Mouse (Mus musculus): Measurements from ENCODE around the gene Mgat5. TPM values are rescaled to one million over a fixed set of nuclear protein-coding genes. Genes with fewer than 3 reads are reported as not detected.

Gene Mgat5
- polyA plus RNA-seq, 1 experiment from 2014 or later, result 13.8 TPM

- no peaks in the 10 kb centered on the region for H3K36me3 ChIP-seq
- no peaks in the 10 kb centered on the region for H3K27me3 ChIP-seq
- no peak overlapping the region for H3K27ac ChIP-seq
- H3K9ac ChIP-seq (replicated peaks), result no peak overlapping the region
- H3K4me2 ChIP-seq (replicated peaks), result no peak overlapping the region
- no peak overlapping the region for H3K4me3 ChIP-seq (replicated peaks)
- no peaks in the 10 kb centered on the region for H3K4me1 ChIP-seq (replicated peaks)
- ATAC-seq, result no peak
- 91% methylated on average over 1 of the region's 1 CpGs for WGBS
- H3K9me3 ChIP-seq, result no peaks in the 10 kb centered on the region
Observed at GRCm38 (mm10) chr1:127299774-127300173, 95.0 kb downstream of the Mgat5 start.

DNA sequence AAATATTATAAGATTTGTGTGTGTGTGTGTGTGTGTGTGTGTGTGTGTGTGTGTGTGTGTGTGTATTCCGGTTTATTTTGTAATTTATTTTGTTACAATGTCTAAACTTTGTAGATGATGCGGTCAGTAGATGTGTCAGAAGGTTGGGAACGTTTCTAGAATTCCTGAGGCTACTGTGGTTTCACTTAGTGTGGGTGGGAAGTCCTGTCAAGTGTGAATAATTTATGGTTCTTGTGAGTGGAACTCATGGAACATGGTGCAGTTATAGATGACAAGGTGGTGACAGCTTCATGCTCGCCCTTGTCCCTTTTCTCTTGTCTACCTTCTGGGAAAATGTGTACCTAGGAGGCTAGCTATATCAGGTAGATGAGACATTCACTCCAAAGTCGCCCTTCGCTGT, 96.2 kb downstream of the Mgat5 start:
- H3K4me3 ChIP-seq (replicated peaks), result no peak overlapping the region
- H3K36me3 ChIP-seq, result no peaks in the 10 kb centered on the region
- ATAC-seq, result no peak
- H3K27ac ChIP-seq, result no peak overlapping the region
- H3K4me2 ChIP-seq (replicated peaks), result no peak overlapping the region
- WGBS, result 91% methylated on average over 6 of the region's 6 CpGs
- H3K9me3 ChIP-seq, result no peaks in the 10 kb centered on the region
- H3K27me3 ChIP-seq, result no peaks in the 10 kb centered on the region
- no peaks in the 10 kb centered on the region for H3K4me1 ChIP-seq (replicated peaks)
- H3K9ac ChIP-seq (replicated peaks), result no peak overlapping the region

- Histone ChIP-seq H3K27me3 (no peaks in the 10 kb centered on the region), H3K9me3 (no peaks in the 10 kb centered on the region), H3K36me3 (peaks cover 6% of the 10 kb centered on the region; the same call in 1 of the 2 replicates), H3K4me3 (replicated peaks) (no peak overlapping the region), H3K4me1 (replicated peaks) (no peaks in the 10 kb centered on the region), H3K9ac (replicated peaks) (no peak overlapping the region), H3K27ac (no peak overlapping the region), H3K4me2 (replicated peaks) (no peak overlapping the region)
- 97% methylated on average over 2 of the region's 2 CpGs for WGBS
- no peak for ATAC-seq
Observed at GRCm38 (mm10) chr1:127302620-127303019, 97.8 kb downstream of the Mgat5 start.

DNA sequence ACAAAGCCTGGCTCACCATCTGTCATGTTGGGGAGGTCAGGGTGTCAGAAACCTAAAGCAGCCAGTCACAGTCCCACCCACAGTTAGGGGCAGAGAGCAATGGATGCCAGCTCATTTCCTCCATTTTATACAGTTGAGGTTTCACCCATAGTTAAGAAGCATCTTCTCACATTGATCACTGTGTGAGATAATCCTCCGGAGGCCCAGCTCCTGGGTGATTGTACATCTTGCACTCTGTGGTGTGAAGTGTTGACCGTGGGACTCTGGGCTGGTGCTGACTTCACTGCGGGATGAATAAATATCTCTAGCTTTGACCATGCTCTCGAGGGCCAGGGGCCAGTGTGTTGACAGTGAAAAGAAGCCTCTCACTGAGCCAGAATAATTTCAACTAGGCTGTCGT, 99.0 kb downstream of the Mgat5 start:
- H3K27ac ChIP-seq, result no peak overlapping the region
- 78% methylated on average over 5 of the region's 5 CpGs for WGBS
- ATAC-seq, result no peak
- H3K9me3 ChIP-seq, result no peaks in the 10 kb centered on the region
- H3K36me3 ChIP-seq, result peaks cover 6% of the 10 kb centered on the region; the same call in 1 of the 2 replicates
- H3K4me3 ChIP-seq (replicated peaks), result no peak overlapping the region
- H3K4me1 ChIP-seq (replicated peaks), result no peaks in the 10 kb centered on the region
- H3K9ac ChIP-seq (replicated peaks), result no peak overlapping the region
- H3K27me3 ChIP-seq, result no peaks in the 10 kb centered on the region
- H3K4me2 ChIP-seq (replicated peaks), result no peak overlapping the region

- Histone ChIP-seq H3K9ac (replicated peaks) (no peak overlapping the region), H3K9me3 (no peaks in the 10 kb centered on the region), H3K4me3 (replicated peaks) (no peak overlapping the region), H3K4me1 (replicated peaks) (no peaks in the 10 kb centered on the region), H3K27me3 (no peaks in the 10 kb centered on the region), H3K36me3 (peaks cover 6% of the 10 kb centered on the region; the same call in 1 of the 2 replicates), H3K27ac (no peak overlapping the region), H3K4me2 (replicated peaks) (no peak overlapping the region)
- WGBS, result 93% methylated on average over 2 of the region's 2 CpGs
- no peak for ATAC-seq
Observed at GRCm38 (mm10) chr1:127304281-127304680, 99.5 kb downstream of the Mgat5 start.

DNA sequence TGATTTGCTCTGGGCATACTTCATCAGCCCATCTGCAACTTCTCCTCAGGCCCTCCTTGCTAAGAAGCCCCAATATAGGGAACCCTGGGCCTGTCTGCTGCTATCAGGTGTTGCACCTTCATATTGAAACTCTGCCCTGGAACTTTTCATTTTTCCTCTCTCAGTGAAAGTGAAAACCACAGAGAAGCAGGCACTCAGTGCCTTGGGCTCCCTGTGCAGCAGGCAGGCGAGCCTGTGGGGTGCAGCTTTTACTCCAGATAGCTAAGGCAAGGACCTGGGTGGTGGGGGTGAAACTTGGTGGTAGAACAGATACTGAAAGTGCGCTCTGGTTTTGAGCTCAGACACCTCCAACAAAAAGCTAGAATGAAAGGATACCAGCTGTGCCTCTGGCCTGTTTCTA, 100.8 kb downstream of the Mgat5 start:
- Histone ChIP-seq H3K4me3 (replicated peaks) (no peak overlapping the region), H3K4me1 (replicated peaks) (no peaks in the 10 kb centered on the region), H3K27ac (no peak overlapping the region), H3K9me3 (no peaks in the 10 kb centered on the region), H3K4me2 (replicated peaks) (no peak overlapping the region), H3K27me3 (no peaks in the 10 kb centered on the region), H3K9ac (replicated peaks) (no peak overlapping the region), H3K36me3 (peaks cover 6% of the 10 kb centered on the region; the same call in 1 of the 2 replicates)
- WGBS, result 81% methylated on average over 2 of the region's 2 CpGs
- ATAC-seq, result no peak

- ATAC-seq, result no peak
Observed at GRCm38 (mm10) chr1:127306024-127306771, 101.4 kb downstream of the Mgat5 start.

DNA sequence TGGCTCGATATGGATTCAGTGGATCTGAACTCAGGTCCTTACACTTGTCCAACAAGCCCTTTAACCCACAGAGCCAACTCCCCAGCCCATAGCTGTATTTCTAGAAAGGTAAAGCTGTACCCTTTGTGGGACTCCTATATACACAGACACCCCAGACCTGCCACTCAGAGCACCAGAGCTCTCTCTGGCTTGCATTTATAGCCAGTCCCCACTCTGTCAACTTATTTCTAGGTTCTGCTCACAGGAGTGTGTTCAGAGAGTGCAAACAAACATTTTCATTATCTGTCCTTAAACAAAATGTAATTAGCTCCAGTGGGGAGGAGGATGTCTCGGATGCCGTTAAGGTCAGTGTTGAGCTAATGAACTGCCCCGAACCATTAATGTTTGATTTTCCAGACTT, 102.5 kb downstream of the Mgat5 start:
- no peak overlapping the region for H3K9ac ChIP-seq (replicated peaks)
- no peak overlapping the region for H3K4me2 ChIP-seq (replicated peaks)
- H3K27ac ChIP-seq, result no peak overlapping the region
- 89% methylated on average over 4 of the region's 4 CpGs for WGBS
- H3K27me3 ChIP-seq, result no peaks in the 10 kb centered on the region
- H3K36me3 ChIP-seq, result peaks cover 6% of the 10 kb centered on the region; the same call in 1 of the 2 replicates
- ATAC-seq, result no peak
- H3K9me3 ChIP-seq, result no peaks in the 10 kb centered on the region
- no peaks in the 10 kb centered on the region for H3K4me1 ChIP-seq (replicated peaks)
- H3K4me3 ChIP-seq (replicated peaks), result no peak overlapping the region

More at GRCm38 (mm10) chr1:127306024-127306771, 101.4 kb downstream of the Mgat5 start:
- peaks cover 6% of the 10 kb centered on the region; the same call in 1 of the 2 replicates for H3K36me3 ChIP-seq
- H3K27ac ChIP-seq, result no peak overlapping the region
- H3K27me3 ChIP-seq, result no peaks in the 10 kb centered on the region
- H3K4me3 ChIP-seq (replicated peaks), result no peak overlapping the region
- H3K9ac ChIP-seq (replicated peaks), result no peak overlapping the region
- H3K4me2 ChIP-seq (replicated peaks), result no peak overlapping the region
- no peaks in the 10 kb centered on the region for H3K9me3 ChIP-seq
- H3K4me1 ChIP-seq (replicated peaks), result no peaks in the 10 kb centered on the region
- WGBS, result 87% methylated on average over 20 of the region's 20 CpGs

DNA sequence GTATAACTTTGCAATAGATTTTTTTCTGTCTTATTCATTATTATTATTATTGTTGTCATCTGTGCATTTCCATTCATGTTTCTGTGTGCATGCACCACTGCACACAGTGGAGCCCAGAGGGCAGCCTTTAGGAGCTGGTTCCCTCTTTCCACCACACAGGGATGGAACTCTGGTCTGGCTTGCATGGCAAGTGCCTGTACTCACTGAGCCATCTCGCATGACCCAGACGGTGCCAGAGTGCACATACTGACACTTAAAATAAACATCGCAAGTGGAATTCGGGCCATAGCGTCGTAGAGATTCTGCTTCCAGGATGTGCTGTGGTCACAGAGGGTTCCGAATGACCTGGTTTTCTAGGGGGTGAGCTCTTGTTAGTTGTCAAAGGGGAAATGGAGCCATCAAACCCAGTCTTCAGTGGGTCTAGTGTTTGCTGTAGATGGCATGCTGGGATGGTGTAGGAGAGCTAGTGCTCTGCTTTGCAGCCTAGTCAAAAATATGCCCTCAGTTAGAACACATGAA, 103.5 kb downstream of the Mgat5 start:
- no peaks in the 10 kb centered on the region for H3K4me1 ChIP-seq (replicated peaks)
- no peaks in the 10 kb centered on the region for H3K27me3 ChIP-seq
- no peak overlapping the region for H3K27ac ChIP-seq
- H3K9ac ChIP-seq (replicated peaks), result no peak overlapping the region
- H3K4me2 ChIP-seq (replicated peaks), result no peak overlapping the region
- H3K4me3 ChIP-seq (replicated peaks), result no peak overlapping the region
- no peak for ATAC-seq
- 94% methylated on average over 7 of the region's 7 CpGs for WGBS
- H3K9me3 ChIP-seq, result no peaks in the 10 kb centered on the region
- H3K36me3 ChIP-seq, result peaks cover 6% of the 10 kb centered on the region; the same call in 1 of the 2 replicates

DNA sequence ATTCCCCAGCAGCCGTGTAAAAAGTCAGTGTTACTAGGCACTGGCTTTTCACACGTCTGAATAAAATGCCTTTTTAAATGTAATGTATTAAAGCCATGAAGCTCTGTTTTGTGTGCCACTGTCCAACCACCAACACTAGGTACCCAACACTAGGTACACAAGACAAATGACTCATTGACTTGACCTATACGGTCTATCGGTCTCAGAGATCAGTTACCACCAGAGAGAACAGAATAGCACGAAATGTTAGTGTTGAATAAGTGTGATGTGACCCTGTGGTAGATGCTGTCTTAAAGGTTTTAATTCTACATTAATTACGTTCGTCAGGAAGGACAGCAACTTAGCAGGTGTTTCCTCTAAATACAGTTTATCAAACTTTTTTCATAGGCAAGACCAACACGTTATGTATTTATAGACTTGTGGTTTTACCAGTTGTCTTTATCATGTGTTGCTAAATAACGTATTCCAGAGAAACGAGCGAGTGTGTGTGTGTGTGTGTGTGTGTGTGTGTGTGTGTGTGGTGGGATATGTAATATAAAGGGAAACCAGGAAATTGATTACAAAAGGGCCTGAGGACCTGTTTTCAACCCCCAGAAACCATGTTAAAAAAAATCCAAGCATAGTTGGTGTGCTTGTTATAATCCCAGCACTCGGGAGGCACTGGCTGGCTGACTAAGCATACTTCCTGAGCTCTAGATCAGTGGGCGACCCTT, 104.3 kb downstream of the Mgat5 start:
- H3K4me2 ChIP-seq (replicated peaks), result no peak overlapping the region
- no peak overlapping the region for H3K9ac ChIP-seq (replicated peaks)
- no peak for ATAC-seq
- H3K27me3 ChIP-seq, result no peaks in the 10 kb centered on the region
- peaks cover 9% of the 10 kb centered on the region for H3K4me1 ChIP-seq (replicated peaks)
- 90% methylated on average over 13 of the region's 13 CpGs for WGBS
- no peaks in the 10 kb centered on the region for H3K9me3 ChIP-seq
- H3K4me3 ChIP-seq (replicated peaks), result no peak overlapping the region
- peaks cover 6% of the 10 kb centered on the region; the same call in 1 of the 2 replicates for H3K36me3 ChIP-seq
- H3K27ac ChIP-seq, result no peak overlapping the region

- Histone ChIP-seq H3K4me3 (replicated peaks) (no peak overlapping the region), H3K27ac (no peak overlapping the region), H3K9ac (replicated peaks) (no peak overlapping the region), H3K36me3 (peaks cover 6% of the 10 kb centered on the region; the same call in 1 of the 2 replicates), H3K9me3 (no peaks in the 10 kb centered on the region), H3K4me1 (replicated peaks) (peaks cover 10% of the 10 kb centered on the region), H3K27me3 (no peaks in the 10 kb centered on the region), H3K4me2 (replicated peaks) (no peak overlapping the region)
- ATAC-seq, result no peak
- 85% methylated on average over 5 of the region's 5 CpGs for WGBS
Observed at GRCm38 (mm10) chr1:127310011-127310410, 105.2 kb downstream of the Mgat5 start.

GRCm38 (mm10) chr1:127310703-127311102, 105.9 kb downstream of the Mgat5 start:
- no peak overlapping the region for H3K27ac ChIP-seq
- WGBS, result 86% methylated on average over 3 of the region's 3 CpGs
- no peak for ATAC-seq
- peaks cover 6% of the 10 kb centered on the region; the same call in 1 of the 2 replicates for H3K36me3 ChIP-seq
- H3K27me3 ChIP-seq, result no peaks in the 10 kb centered on the region
- peaks cover 10% of the 10 kb centered on the region for H3K4me1 ChIP-seq (replicated peaks)
- H3K9ac ChIP-seq (replicated peaks), result no peak overlapping the region
- H3K9me3 ChIP-seq, result no peaks in the 10 kb centered on the region
- H3K4me3 ChIP-seq (replicated peaks), result no peak overlapping the region
- H3K4me2 ChIP-seq (replicated peaks), result no peak overlapping the region

Measured in midbrain, embryonic 13.5 days (tissue).